Mouse (Mus musculus) hindbrain, embryonic 15.5 days (tissue): ENCODE measurements at regions not wholly inside any gene's neighbourhood (a gene's known extent, or its start where the extent isn't known, plus 50 kb on each side); places are given as distances from the start of the nearest gene placed in this dataset.

Source experiments
- ATAC-seq: fragments of 200-750 bp; cut with Nextera tagmentation; 2 replicates; pipeline ENCODE4 v1.8.0; 2017; ENCODE audit warnings: low read depth, moderate number of reproducible peaks, moderate TSS enrichment; ENCODE audit not compliant: low FRiP score
- H3K27ac ChIP-seq: fragments of 300-500 bp; sonication (generic); replicated peaks from 2 replicates; pipeline ENCODE4 v1.5.1; 2015; ENCODE audit warnings: mild to moderate bottlenecking, inconsistent platforms
- H3K27me3 ChIP-seq: fragments of 300-500 bp; sonication (generic); 2 replicates; pipeline ENCODE4 v1.6.1; 2015; ENCODE audit warnings: control low read depth, inconsistent platforms
- H3K36me3 ChIP-seq: fragments of 300-500 bp; sonication (generic); 2 replicates; pipeline ENCODE4 v1.6.1; 2015; ENCODE audit warnings: control low read depth, inconsistent platforms
- H3K4me1 ChIP-seq: fragments of 300-500 bp; sonication (generic); replicated peaks from 2 replicates; pipeline ENCODE4 v1.6.1; 2015; ENCODE audit warnings: control low read depth, inconsistent platforms
- H3K4me2 ChIP-seq: fragments of 300-500 bp; sonication (generic); 2 replicates; pipeline ENCODE4 v1.6.1; 2015; ENCODE audit warnings: moderate library complexity, mild to moderate bottlenecking, inconsistent platforms
- H3K4me3 ChIP-seq: fragments of 300-500 bp; sonication (generic); 2 replicates; pipeline ENCODE4 v1.5.1; 2015; ENCODE audit warnings: mild to moderate bottlenecking, inconsistent platforms
- H3K9ac ChIP-seq: fragments of 300-500 bp; sonication (generic); 2 replicates; pipeline ENCODE4 v1.6.1; 2015; ENCODE audit warnings: inconsistent platforms
- H3K9me3 ChIP-seq: fragments of 300-500 bp; sonication (generic); 2 replicates; pipeline ENCODE4 v1.6.1; 2016; ENCODE audit warnings: control low read depth, inconsistent platforms
- WGBS: fragments of 180-500 bp; shearing (Covaris S2); methylation state at CpG from one replicate; pipeline ENCODE4 v1.1.7; 2015; 5-methylcytosine and 5-hydroxymethylcytosine counted together

- Histone ChIP-seq H3K27ac (no peak overlapping the region), H3K36me3 (no peaks in the 10 kb centered on the region), H3K27me3 (no peaks in the 10 kb centered on the region), H3K4me2 (no peak overlapping the region), H3K4me1 (no peaks in the 10 kb centered on the region), H3K9ac (no peak overlapping the region), H3K9me3 (no peaks in the 10 kb centered on the region), H3K4me3 (no peak overlapping the region)
- WGBS, result 73% methylated on average over 2 of the region's 2 CpGs
- ATAC-seq, result no peak
Observed at GRCm38 (mm10) chr14:9492228-9492627, 826.2 kb upstream of the 4930452B06Rik start.

- H3K27me3 ChIP-seq, result no peaks in the 10 kb centered on the region
- 37% methylated on average over 1 of the region's 1 CpGs for WGBS
- no peak overlapping the region for H3K4me3 ChIP-seq
- H3K9me3 ChIP-seq, result no peaks in the 10 kb centered on the region
- H3K4me1 ChIP-seq, result no peaks in the 10 kb centered on the region
- H3K9ac ChIP-seq, result no peak overlapping the region
- H3K36me3 ChIP-seq, result no peaks in the 10 kb centered on the region
- no peak for ATAC-seq
- H3K27ac ChIP-seq, result no peak overlapping the region
- H3K4me2 ChIP-seq, result no peak overlapping the region
Observed at GRCm38 (mm10) chr14:9488585-9488984, 822.5 kb upstream of the 4930452B06Rik start.

GRCm38 (mm10) chr14:9478981-9479380, 812.9 kb upstream of the 4930452B06Rik start:
- Histone ChIP-seq H3K4me1 (no peaks in the 10 kb centered on the region), H3K36me3 (no peaks in the 10 kb centered on the region), H3K27me3 (no peaks in the 10 kb centered on the region), H3K9ac (no peak overlapping the region), H3K27ac (no peak overlapping the region), H3K9me3 (no peaks in the 10 kb centered on the region), H3K4me2 (no peak overlapping the region), H3K4me3 (no peak overlapping the region)
- no peak for ATAC-seq

GRCm38 (mm10) chr14:9475169-9475568, 809.1 kb upstream of the 4930452B06Rik start:
- H3K27me3 ChIP-seq, result no peaks in the 10 kb centered on the region
- H3K27ac ChIP-seq, result no peak overlapping the region
- H3K9me3 ChIP-seq, result no peaks in the 10 kb centered on the region
- H3K4me1 ChIP-seq, result no peaks in the 10 kb centered on the region
- no peaks in the 10 kb centered on the region for H3K36me3 ChIP-seq
- H3K9ac ChIP-seq, result no peak overlapping the region
- WGBS, result 68% methylated on average over 7 of the region's 7 CpGs
- no peak overlapping the region for H3K4me2 ChIP-seq
- H3K4me3 ChIP-seq, result no peak overlapping the region
- no peak for ATAC-seq

GRCm38 (mm10) chr14:9469686-9470085, 803.6 kb upstream of the 4930452B06Rik start:
- Histone ChIP-seq H3K27me3 (no peaks in the 10 kb centered on the region), H3K4me3 (no peak overlapping the region), H3K4me2 (no peak overlapping the region), H3K27ac (no peak overlapping the region), H3K4me1 (no peaks in the 10 kb centered on the region), H3K36me3 (no peaks in the 10 kb centered on the region), H3K9ac (no peak overlapping the region), H3K9me3 (no peaks in the 10 kb centered on the region)
- ATAC-seq, result no peak

GRCm38 (mm10) chr14:9468654-9469053, 802.6 kb upstream of the 4930452B06Rik start:
- Histone ChIP-seq H3K9ac (no peak overlapping the region), H3K27me3 (no peaks in the 10 kb centered on the region), H3K27ac (no peak overlapping the region), H3K4me1 (no peaks in the 10 kb centered on the region), H3K9me3 (no peaks in the 10 kb centered on the region), H3K4me2 (no peak overlapping the region), H3K36me3 (no peaks in the 10 kb centered on the region), H3K4me3 (no peak overlapping the region)
- ATAC-seq, result no peak
- 88% methylated on average over 3 of the region's 3 CpGs for WGBS

GRCm38 (mm10) chr14:9467690-9468458, 801.8 kb upstream of the 4930452B06Rik start:
- Histone ChIP-seq H3K9me3 (no peaks in the 10 kb centered on the region), H3K4me3 (no peak overlapping the region), H3K36me3 (no peaks in the 10 kb centered on the region), H3K4me1 (no peaks in the 10 kb centered on the region), H3K27ac (no peak overlapping the region), H3K27me3 (no peaks in the 10 kb centered on the region), H3K4me2 (no peak overlapping the region), H3K9ac (no peak overlapping the region)
- 66% methylated on average over 7 of the region's 7 CpGs for WGBS
- 0 out of 2 replicates have a peak, but pooled peaks have one; percentile 27 for ATAC-seq

GRCm38 (mm10) chr14:9460006-9460405, 794.0 kb upstream of the 4930452B06Rik start:
- H3K4me2 ChIP-seq, result no peak overlapping the region
- H3K27ac ChIP-seq, result no peak overlapping the region
- no peak overlapping the region for H3K4me3 ChIP-seq
- H3K9me3 ChIP-seq, result no peaks in the 10 kb centered on the region
- 83% methylated on average over 3 of the region's 3 CpGs for WGBS
- ATAC-seq, result no peak
- no peaks in the 10 kb centered on the region for H3K27me3 ChIP-seq
- H3K4me1 ChIP-seq, result 0 out of 2 replicates have a peak, but pooled peaks cover 7% of the 10 kb centered on the region
- H3K36me3 ChIP-seq, result no peaks in the 10 kb centered on the region
- no peak overlapping the region for H3K9ac ChIP-seq

- 85% methylated on average over 2 of the region's 2 CpGs for WGBS
- Histone ChIP-seq H3K9me3 (no peaks in the 10 kb centered on the region), H3K27ac (no peak overlapping the region), H3K4me1 (0 out of 2 replicates have a peak, but pooled peaks cover 7% of the 10 kb centered on the region), H3K4me2 (no peak overlapping the region), H3K4me3 (no peak overlapping the region), H3K36me3 (no peaks in the 10 kb centered on the region), H3K27me3 (no peaks in the 10 kb centered on the region), H3K9ac (no peak overlapping the region)
- ATAC-seq, result no peak
Observed at GRCm38 (mm10) chr14:9458856-9459255, 792.8 kb upstream of the 4930452B06Rik start.

GRCm38 (mm10) chr14:9457801-9458495, 791.9 kb upstream of the 4930452B06Rik start:
- H3K27me3 ChIP-seq, result no peaks in the 10 kb centered on the region
- no peak overlapping the region for H3K9ac ChIP-seq
- no peaks in the 10 kb centered on the region for H3K36me3 ChIP-seq
- H3K4me3 ChIP-seq, result no peak overlapping the region
- H3K27ac ChIP-seq, result no peak overlapping the region
- H3K4me1 ChIP-seq, result 0 out of 2 replicates have a peak, but pooled peaks cover 7% of the 10 kb centered on the region
- ATAC-seq, result peak; percentile 54; the same call in 1 of the 2 replicates
- no peak overlapping the region for H3K4me2 ChIP-seq
- no peaks in the 10 kb centered on the region for H3K9me3 ChIP-seq

- ATAC-seq, result no peak
- Histone ChIP-seq H3K9me3 (no peaks in the 10 kb centered on the region), H3K36me3 (no peaks in the 10 kb centered on the region), H3K4me3 (no peak overlapping the region), H3K4me1 (0 out of 2 replicates have a peak, but pooled peaks cover 7% of the 10 kb centered on the region), H3K27ac (no peak overlapping the region), H3K27me3 (no peaks in the 10 kb centered on the region), H3K9ac (no peak overlapping the region), H3K4me2 (no peak overlapping the region)
- 90% methylated on average over 5 of the region's 5 CpGs for WGBS
Observed at GRCm38 (mm10) chr14:9455986-9456385, 789.9 kb upstream of the 4930452B06Rik start.

- ATAC-seq, result 0 out of 2 replicates have a peak, but pooled peaks have one; percentile 48
- H3K4me3 ChIP-seq, result no peak overlapping the region
- no peaks in the 10 kb centered on the region for H3K27me3 ChIP-seq
- WGBS, result 46% methylated on average over 3 of the region's 3 CpGs
- H3K36me3 ChIP-seq, result no peaks in the 10 kb centered on the region
- H3K4me2 ChIP-seq, result no peak overlapping the region
- peaks cover 3% of the 10 kb centered on the region; the same call in 1 of the 2 replicates for H3K4me1 ChIP-seq
- no peak overlapping the region for H3K9ac ChIP-seq
- no peak overlapping the region for H3K27ac ChIP-seq
- H3K9me3 ChIP-seq, result no peaks in the 10 kb centered on the region
Observed at GRCm38 (mm10) chr14:9449942-9450341, 783.9 kb upstream of the 4930452B06Rik start.
